Mouse (Mus musculus): ENCODE measurements around the gene Myo1h. TPM values are rescaled to one million over a fixed set of nuclear protein-coding genes. Genes with fewer than 3 reads are reported as not detected.

Myo1h gene
- polyA plus RNA-seq (2015; fragmentation: Nextera tagmentation; extraction: Ambion mirVana): 1.0 and 1.7 TPM in 2 replicates

GRCm38 (mm10) chr5:114288874-114289273 lies at the start of gene Myo1h:
Gene Myo1h (plus strand): TSS chr5:114289166.

GRCm38 (mm10) chr5:114273693-114274402 lies 15.1 kb upstream of the Myo1h start, which contains the start of gene Foxn4:
Gene Foxn4 (minus strand): TSS chr5:114273807.

GRCm38 (mm10) chr5:114380209-114381012 lies 91.4 kb downstream of the Myo1h start, which contains the start of the genes Kctd10 and Ube3b:
Gene Kctd10 (minus strand): TSS chr5:114380508.
Gene Ube3b (plus strand): TSS chr5:114380607.

Small RNA genes lying within 50 kb of the gene (microRNA-seq; reads per million reads assigned to microRNA genes)
- not detected for gene Mir7027 (ENCODE audit: borderline replicate concordance, insufficient number of aligned reads)

Other genes with a start within 250 kb of the Myo1h start
- 8.4 and 13.2 TPM in 2 replicates for gene Usp30, start 223.7 kb upstream of the Myo1h start, polyA plus RNA-seq (2015; fragmentation: Nextera tagmentation; extraction: Ambion mirVana)
- gene Svop, start 197.6 kb upstream of the Myo1h start, polyA plus RNA-seq (2015; fragmentation: Nextera tagmentation; extraction: Ambion mirVana): 5.7 and 10.9 TPM in 2 replicates
- 15.2 and 18.3 TPM in 2 replicates for gene Alkbh2, start 160.9 kb upstream of the Myo1h start, polyA plus RNA-seq (2015; fragmentation: Nextera tagmentation; extraction: Ambion mirVana)
- gene Ung, start 158.8 kb upstream of the Myo1h start, polyA plus RNA-seq (2015; fragmentation: Nextera tagmentation; extraction: Ambion mirVana): 7.8 and 15.6 TPM in 2 replicates
- 1.6 and 2.7 TPM in 2 replicates for gene Acacb, start 142.6 kb upstream of the Myo1h start, polyA plus RNA-seq (2015; fragmentation: Nextera tagmentation; extraction: Ambion mirVana)
- gene Foxn4, start 15.4 kb upstream of the Myo1h start, polyA plus RNA-seq (2015; fragmentation: Nextera tagmentation; extraction: Ambion mirVana): not detected in 2 replicates
- gene Kctd10, start 91.3 kb downstream of the Myo1h start, polyA plus RNA-seq (2015; fragmentation: Nextera tagmentation; extraction: Ambion mirVana): 72.0 and 95.4 TPM in 2 replicates
- gene Ube3b, start 91.4 kb downstream of the Myo1h start, polyA plus RNA-seq (2015; fragmentation: Nextera tagmentation; extraction: Ambion mirVana): 20.4 and 37.9 TPM in 2 replicates
- 13.0 and 13.7 TPM in 2 replicates for gene Mmab, start 154.9 kb downstream of the Myo1h start, polyA plus RNA-seq (2015; fragmentation: Nextera tagmentation; extraction: Ambion mirVana)
- gene Mvk, start 155.1 kb downstream of the Myo1h start, polyA plus RNA-seq (2015; fragmentation: Nextera tagmentation; extraction: Ambion mirVana): 21.7 and 25.0 TPM in 2 replicates

Measured in adrenal gland, postnatal 0 days (tissue).